Mouse (Mus musculus) lung, embryonic 14.5 days (tissue): ENCODE measurements around the gene Atpif1. TPM values are rescaled to one million over a fixed set of nuclear protein-coding genes. Genes with fewer than 3 reads are reported as not detected.
A peak's percentile ranks its signal among the peaks of the same experiment; 100 is the strongest.

ENCODE experiments used
- ATAC-seq: fragments of 200-750 bp; cut with Nextera tagmentation; 2 replicates; pipeline ENCODE4 v1.8.0; 2017; ENCODE audit warnings: mild to moderate bottlenecking, moderate TSS enrichment, moderate library complexity; ENCODE audit not compliant: insufficient read depth
- DNase-seq: peaks from one replicate; pipeline ENCODE4 v3.0.0-alpha.2; 2015
- H3K27ac ChIP-seq: fragments of 300-500 bp; sonication (generic); 2 replicates; pipeline ENCODE4 v1.5.1; 2014; ENCODE audit warnings: low read depth, mild to moderate bottlenecking, moderate library complexity
- H3K27me3 ChIP-seq: fragments of 300-500 bp; sonication (generic); 2 replicates; pipeline ENCODE4 v1.6.1; 2014; ENCODE audit warnings: low read length, control low read depth; ENCODE audit not compliant: insufficient read depth
- H3K36me3 ChIP-seq: fragments of 300-500 bp; sonication (generic); 2 replicates; pipeline ENCODE4 v1.6.1; 2014; ENCODE audit warnings: control low read depth; ENCODE audit not compliant: insufficient read depth
- H3K4me1 ChIP-seq: fragments of 300-500 bp; sonication (generic); 2 replicates; pipeline ENCODE4 v1.6.1; 2014; ENCODE audit warnings: antibody characterized with exemption, control low read depth; ENCODE audit not compliant: insufficient read depth
- H3K4me2 ChIP-seq: fragments of 300-500 bp; sonication (generic); 2 replicates; pipeline ENCODE4 v1.6.1; 2014; ENCODE audit warnings: mild to moderate bottlenecking
- H3K4me3 ChIP-seq: fragments of 300-500 bp; sonication (generic); 2 replicates; pipeline ENCODE4 v1.5.1; 2014; ENCODE audit warnings: low read depth, low read length
- H3K9ac ChIP-seq: fragments of 300-500 bp; sonication (generic); 2 replicates; pipeline ENCODE4 v1.6.1; 2014
- H3K9me3 ChIP-seq: fragments of 300-500 bp; sonication (generic); 2 replicates; pipeline ENCODE4 v1.6.1; 2016; ENCODE audit warnings: low read depth, low read length, control low read depth
- CTCF ChIP-seq: IDR thresholded peaks from 2 replicates; pipeline ENCODE4 v1.5.1; 2016; ENCODE audit warnings: antibody characterized with exemption, low read depth
- WGBS: fragments of 180-500 bp; shearing (Covaris S2); extraction: QIAGEN DNeasy Blood & Tissue Kit; methylation state at CpG from one replicate; pipeline ENCODE4 v1.1.7; 2014; 5-methylcytosine and 5-hydroxymethylcytosine counted together
- polyA plus RNA-seq: library from polyadenylated mRNA; unstranded; fragments of >200 nt; fragmentation: Nextera tagmentation; extraction: Ambion mirVana; gene quantifications from 2 replicates; pipeline ENCODE4 v1.2.1, GENCODE M21; 2014

Atpif1 gene
- polyA plus RNA-seq, 1 experiment from 2014 or later = 1,179 TPM

GRCm38 (mm10) chr4:132542724-132543123 is 9.3 kb upstream of the Atpif1 start:
- no peak overlapping the region for H3K9ac ChIP-seq
- no peak for DNase-seq
- H3K27me3 ChIP-seq = no peaks in the 10 kb centered on the region
- 50% methylated on average over 1 of the region's 1 CpGs for WGBS
- ATAC-seq = no peak
- no peak overlapping the region for H3K4me3 ChIP-seq
- H3K4me1 ChIP-seq = no peaks in the 10 kb centered on the region
- no peak overlapping the region for H3K4me2 ChIP-seq
- no peaks in the 10 kb centered on the region for H3K9me3 ChIP-seq
- H3K27ac ChIP-seq = no peak overlapping the region
- H3K36me3 ChIP-seq = peaks cover 93% of the 10 kb centered on the region
- no peak for TF ChIP-seq CTCF

DNA sequence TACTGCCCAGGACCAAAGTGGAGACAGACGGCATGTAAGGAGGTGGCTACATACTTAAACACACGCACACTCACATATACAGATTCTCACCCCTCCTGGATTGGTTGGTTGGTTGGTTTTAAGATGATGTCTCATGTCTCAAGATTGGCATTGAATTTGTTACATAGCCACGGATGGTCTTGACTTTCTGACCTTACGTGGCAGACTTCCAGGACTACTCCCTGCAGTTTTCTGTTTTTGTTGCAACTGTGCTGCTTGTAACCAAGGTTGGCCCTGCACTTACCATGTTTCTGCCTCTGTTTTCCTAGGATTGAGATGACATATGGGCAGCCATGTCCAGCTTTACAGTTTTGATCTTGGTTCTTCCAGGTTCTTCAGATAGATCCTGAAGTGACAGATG is 8.0 kb upstream of the Atpif1 start:
- Histone ChIP-seq H3K4me1 (peaks cover 7% of the 10 kb centered on the region), H3K4me2 (no peak overlapping the region), H3K4me3 (no peak overlapping the region), H3K36me3 (peaks cover 82% of the 10 kb centered on the region), H3K9ac (no peak overlapping the region), H3K27me3 (no peaks in the 10 kb centered on the region), H3K9me3 (no peaks in the 10 kb centered on the region), H3K27ac (no peak overlapping the region)
- no peak for TF ChIP-seq CTCF
- ATAC-seq (no peak), DNase-seq (no peak)
- 84% methylated on average over 4 of the region's 4 CpGs for WGBS

- TF ChIP-seq CTCF = no peak
- no peak for DNase-seq
These were observed 6.0 kb upstream of the Atpif1 start for GRCm38 (mm10) chr4:132539481-132539880.

GRCm38 (mm10) chr4:132535406-132536121 is 2.1 kb upstream of the Atpif1 start, which contains the start of gene Dnajc8:
Gene Dnajc8 (plus strand): TSS chr4:132535550.
- Histone ChIP-seq H3K4me3 (peak within 1 kb of the TSS; percentile 100), H3K36me3 (peaks cover 35% of the 10 kb centered on the region), H3K9ac (peak within 1 kb of the TSS; percentile 94), H3K27me3 (no peaks in the 10 kb centered on the region), H3K4me1 (peaks cover 20% of the 10 kb centered on the region), H3K27ac (peak within 1 kb of the TSS; percentile 84), H3K4me2 (peak within 1 kb of the TSS; percentile 71), H3K9me3 (no peaks in the 10 kb centered on the region)
- WGBS = under 1% methylated on average over 60 of the region's 60 CpGs
- TF ChIP-seq CTCF = no peak
- ATAC-seq (peak; percentile 76), DNase-seq (peak; percentile 98)

More at GRCm38 (mm10) chr4:132539481-132539880, 6.0 kb upstream of the Atpif1 start:
- no peaks in the 10 kb centered on the region for H3K9me3 ChIP-seq
- no peak overlapping the region for H3K4me2 ChIP-seq
- H3K4me1 ChIP-seq = peaks cover 12% of the 10 kb centered on the region
- ATAC-seq = no peak
- 93% methylated on average over 5 of the region's 5 CpGs for WGBS
- H3K4me3 ChIP-seq = no peak overlapping the region
- no peak overlapping the region for H3K9ac ChIP-seq
- H3K27me3 ChIP-seq = no peaks in the 10 kb centered on the region
- H3K27ac ChIP-seq = no peak overlapping the region
- H3K36me3 ChIP-seq = peaks cover 67% of the 10 kb centered on the region

GRCm38 (mm10) chr4:132532496-132532895 is 963 bp downstream of the Atpif1 start:
- Histone ChIP-seq H3K9me3 (no peaks in the 10 kb centered on the region), H3K36me3 (peaks cover 21% of the 10 kb centered on the region), H3K9ac (peak overlapping the region; percentile 94), H3K4me2 (peak overlapping the region; percentile 86), H3K27ac (peak overlapping the region; percentile 96), H3K27me3 (no peaks in the 10 kb centered on the region), H3K4me1 (peaks cover 20% of the 10 kb centered on the region), H3K4me3 (peak overlapping the region; percentile 81)
- no peak for ATAC-seq
- DNase-seq = peak; percentile 70
- no peak for TF ChIP-seq CTCF
- WGBS = 3% methylated on average over 5 of the region's 5 CpGs

- WGBS = 86% methylated on average over 20 of the region's 20 CpGs
- Histone ChIP-seq H3K4me2 (no peak overlapping the region), H3K4me1 (peaks cover 8% of the 10 kb centered on the region; the same call in 1 of the 2 replicates), H3K36me3 (peaks cover 21% of the 10 kb centered on the region), H3K9ac (no peak overlapping the region), H3K4me3 (no peak overlapping the region), H3K27me3 (no peaks in the 10 kb centered on the region), H3K27ac (no peak overlapping the region), H3K9me3 (no peaks in the 10 kb centered on the region)
- DNase-seq = no peak
- TF ChIP-seq CTCF = no peak
- no peak for ATAC-seq
These were observed 3.2 kb downstream of the Atpif1 start for GRCm38 (mm10) chr4:132530033-132530804.

- no peak for ATAC-seq
- peak; percentile 33 for DNase-seq
These were observed 4.1 kb downstream of the Atpif1 start for GRCm38 (mm10) chr4:132529344-132529743.

More at GRCm38 (mm10) chr4:132529344-132529743, 4.1 kb downstream of the Atpif1 start:
- TF ChIP-seq CTCF = no peak
- H3K4me3 ChIP-seq = no peak overlapping the region
- H3K27ac ChIP-seq = no peak overlapping the region
- no peaks in the 10 kb centered on the region for H3K27me3 ChIP-seq
- peaks cover 21% of the 10 kb centered on the region for H3K36me3 ChIP-seq
- no peaks in the 10 kb centered on the region for H3K9me3 ChIP-seq
- no peak overlapping the region for H3K4me2 ChIP-seq
- 88% methylated on average over 4 of the region's 4 CpGs for WGBS
- no peak overlapping the region for H3K9ac ChIP-seq
- peaks cover 11% of the 10 kb centered on the region for H3K4me1 ChIP-seq
